Mouse (Mus musculus) liver, embryonic 13.5 days (tissue): ENCODE measurements around the gene Map7d1. TPM values are rescaled to one million over a fixed set of nuclear protein-coding genes. Genes with fewer than 3 reads are reported as not detected.

Source experiments
- ATAC-seq: fragments of 200-750 bp; cut with Nextera tagmentation; 2 replicates; pipeline ENCODE4 v1.8.0; 2017; ENCODE audit warnings: low read depth, mild to moderate bottlenecking, moderate number of reproducible peaks, moderate library complexity
- DNase-seq: peaks from one replicate; pipeline ENCODE4 v3.0.0; 2022
- H3K27ac ChIP-seq: fragments of 300-500 bp; sonication (generic); 2 replicates; pipeline ENCODE4 v1.5.1; 2015; ENCODE audit warnings: moderate library complexity, mild to moderate bottlenecking, inconsistent platforms
- H3K27me3 ChIP-seq: fragments of 300-500 bp; sonication (generic); 2 replicates; pipeline ENCODE4 v1.6.1; 2015; ENCODE audit warnings: mild to moderate bottlenecking, inconsistent platforms
- H3K36me3 ChIP-seq: fragments of 300-500 bp; sonication (generic); 2 replicates; pipeline ENCODE4 v1.6.1; 2015; ENCODE audit warnings: mild to moderate bottlenecking, inconsistent platforms
- H3K4me1 ChIP-seq: fragments of 300-500 bp; sonication (generic); replicated peaks from 2 replicates; pipeline ENCODE4 v1.6.1; 2015; ENCODE audit warnings: inconsistent platforms
- H3K4me2 ChIP-seq: fragments of 300-500 bp; sonication (generic); 2 replicates; pipeline ENCODE4 v1.6.1; 2015; ENCODE audit warnings: inconsistent platforms, mild to moderate bottlenecking, moderate library complexity
- H3K4me3 ChIP-seq: fragments of 300-500 bp; sonication (generic); replicated peaks from 2 replicates; pipeline ENCODE4 v1.5.1; 2015; ENCODE audit warnings: mild to moderate bottlenecking, inconsistent platforms
- H3K9ac ChIP-seq: fragments of 300-500 bp; sonication (generic); 2 replicates; pipeline ENCODE4 v1.6.1; 2015; ENCODE audit warnings: mild to moderate bottlenecking, inconsistent platforms
- H3K9me3 ChIP-seq: fragments of 300-500 bp; sonication (generic); replicated peaks from 2 replicates; pipeline ENCODE4 v1.6.1; 2016; ENCODE audit warnings: inconsistent platforms
- WGBS: fragments of 180-500 bp; shearing (Covaris S2); methylation state at CpG from one replicate; pipeline ENCODE4 v1.1.7; 2015; ENCODE audit not compliant: insufficient replicate concordance; 5-methylcytosine and 5-hydroxymethylcytosine counted together
- polyA plus RNA-seq: library from polyadenylated mRNA; unstranded; fragments of >200 nt; fragmentation: Nextera tagmentation; extraction: Ambion mirVana; gene quantifications from 2 replicates; pipeline ENCODE4 v1.2.1, GENCODE M21; 2015

Map7d1 gene
- polyA plus RNA-seq, result 6.6 and 7.3 TPM in 2 replicates

DNA sequence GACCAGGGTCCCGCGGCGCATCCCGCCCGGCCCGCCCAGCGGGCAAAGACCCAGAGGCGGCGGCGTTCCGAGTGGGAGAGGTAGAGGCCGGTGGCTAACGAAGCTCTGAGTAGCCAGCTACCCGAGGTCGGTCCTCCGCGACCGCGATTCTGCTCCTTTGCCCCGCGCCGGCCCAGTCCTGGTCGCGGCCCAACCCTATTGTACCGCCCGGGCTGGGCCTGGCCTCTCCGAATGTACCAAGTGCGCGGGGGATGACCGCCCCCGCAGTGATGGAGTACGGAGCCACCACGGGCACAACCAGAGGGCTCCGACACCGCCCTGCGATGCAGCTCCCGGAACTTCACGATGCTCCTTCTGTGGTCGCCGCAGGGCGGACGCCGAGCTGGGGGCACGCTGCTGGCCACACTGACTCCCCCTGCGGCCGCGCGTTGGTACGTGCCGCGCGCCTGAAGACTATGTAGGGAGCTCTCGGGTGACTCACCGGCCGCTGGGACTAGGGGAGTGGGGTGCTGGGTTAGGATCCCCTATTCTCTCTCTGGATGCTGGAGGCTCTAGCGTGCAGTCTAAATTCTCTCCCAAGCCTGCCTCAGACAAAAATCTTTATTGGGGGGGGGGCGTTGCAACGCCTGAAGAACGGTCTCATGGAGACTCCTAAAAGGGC, at the start of gene Map7d1:
Gene Map7d1 (minus strand): TSS at position 213 of the 661 bp plus-strand sequence.
- Histone ChIP-seq H3K4me2 (peak within 1 kb of the TSS; percentile 98), H3K36me3 (no peaks in the 10 kb centered on the region), H3K27ac (peak within 1 kb of the TSS; percentile 79), H3K4me3 (peak within 1 kb of the TSS; percentile 83), H3K27me3 (peaks cover 49% of the 10 kb centered on the region), H3K9ac (peak within 1 kb of the TSS; percentile 92), H3K9me3 (no peaks in the 10 kb centered on the region), H3K4me1 (peaks cover 90% of the 10 kb centered on the region)
- ATAC-seq (peak; percentile 81), DNase-seq (peak; percentile 81)
- WGBS, result under 1% methylated on average over 59 of the region's 59 CpGs

DNA sequence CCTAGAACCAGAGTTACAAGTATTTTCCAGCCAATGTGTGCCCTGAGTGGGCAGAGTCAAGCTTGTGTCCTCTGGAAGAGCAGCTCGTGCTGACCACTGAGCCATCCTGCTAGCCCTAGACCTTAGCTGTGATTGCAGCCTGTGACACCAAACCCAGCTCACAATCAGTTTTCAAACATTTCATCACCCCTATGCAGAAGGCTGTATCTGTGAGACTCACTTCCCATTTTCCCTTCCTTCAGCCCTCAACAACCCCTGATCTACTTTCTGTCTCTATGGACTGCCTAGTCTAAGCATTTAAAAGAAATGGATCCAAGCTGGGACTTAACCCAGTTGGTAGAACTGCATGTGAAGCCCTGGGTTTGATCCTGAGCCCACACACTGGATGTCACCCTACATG, 49.3 kb upstream of the Map7d1 start:
- H3K4me2 ChIP-seq, result no peak overlapping the region
- H3K4me3 ChIP-seq, result no peak overlapping the region
- WGBS, result 74% methylated on average over 1 of the region's 1 CpGs
- no peak overlapping the region for H3K9ac ChIP-seq
- no peak overlapping the region for H3K27ac ChIP-seq
- peaks cover 14% of the 10 kb centered on the region for H3K4me1 ChIP-seq
- DNase-seq (no peak), ATAC-seq (no peak)
- peaks cover 47% of the 10 kb centered on the region for H3K27me3 ChIP-seq
- H3K9me3 ChIP-seq, result 0 out of 2 replicates have a peak, but pooled peaks cover 2% of the 10 kb centered on the region
- no peaks in the 10 kb centered on the region for H3K36me3 ChIP-seq

DNA sequence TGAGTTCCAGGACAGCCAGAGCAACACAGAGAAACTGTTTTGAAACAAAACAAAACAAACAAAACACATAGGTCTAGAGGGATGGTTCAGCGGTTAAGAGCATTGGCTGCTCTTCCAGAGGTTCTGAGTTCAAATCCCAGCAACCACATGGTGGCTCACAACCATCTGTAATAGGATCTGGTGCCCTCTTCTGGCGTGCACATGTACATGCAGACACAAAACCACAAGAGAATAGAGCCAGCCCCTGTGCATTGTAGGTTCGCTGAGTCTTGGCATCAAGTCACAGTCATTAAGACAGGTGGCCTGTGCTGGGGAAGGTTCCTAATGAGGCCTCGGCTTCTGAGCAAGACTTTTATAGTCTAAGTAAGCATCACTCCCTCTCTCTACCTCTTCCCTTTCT, 47.7 kb upstream of the Map7d1 start:
- DNase-seq (no peak), ATAC-seq (no peak)
- peaks cover 56% of the 10 kb centered on the region for H3K27me3 ChIP-seq

DNA sequence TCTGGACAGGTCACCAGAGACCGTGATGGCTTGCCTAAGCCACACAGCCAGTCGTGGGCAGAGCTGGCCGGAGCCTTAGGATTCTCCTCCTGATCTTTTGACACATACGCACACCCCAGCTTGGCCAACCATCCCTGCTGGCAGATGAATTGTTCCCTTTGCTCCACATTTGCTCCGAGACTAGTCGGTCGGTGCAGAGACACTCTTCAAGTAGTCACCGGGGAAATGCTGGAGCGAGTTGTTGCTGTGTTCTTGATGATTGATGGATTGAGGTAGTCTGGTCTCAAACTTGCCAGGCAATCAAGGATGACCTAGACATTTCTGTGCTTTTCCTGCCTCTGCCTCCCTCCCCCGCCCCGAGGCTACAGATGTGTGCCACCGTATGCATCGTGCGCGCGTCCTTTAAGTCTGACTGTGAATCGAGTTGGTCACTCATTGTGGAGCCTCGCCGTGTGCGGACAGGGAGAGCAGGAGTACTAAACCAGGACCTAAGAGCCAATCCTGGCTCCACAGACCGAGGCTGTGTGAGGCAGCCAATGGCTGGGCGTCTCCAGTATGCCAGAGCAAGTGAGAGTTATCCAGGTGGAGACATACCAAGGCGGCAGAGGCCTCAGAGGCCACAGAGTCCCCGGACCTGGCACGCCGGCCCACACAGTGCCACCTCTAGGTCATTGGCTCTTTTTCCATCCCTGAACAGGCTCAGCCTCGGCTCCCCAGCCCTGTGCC, 45.6 kb upstream of the Map7d1 start:
- 12% methylated on average over 27 of the region's 27 CpGs for WGBS
- H3K27me3 ChIP-seq, result peaks cover 71% of the 10 kb centered on the region
- H3K4me2 ChIP-seq, result peak overlapping the region; percentile 56
- ATAC-seq, result no peak
- H3K4me3 ChIP-seq, result peak overlapping the region; percentile 30
- H3K27ac ChIP-seq, result no peak overlapping the region
- DNase-seq, result no peak
- H3K4me1 ChIP-seq, result peaks cover 14% of the 10 kb centered on the region
- H3K9me3 ChIP-seq, result 0 out of 2 replicates have a peak, but pooled peaks cover 2% of the 10 kb centered on the region
- H3K9ac ChIP-seq, result no peak overlapping the region
- no peaks in the 10 kb centered on the region for H3K36me3 ChIP-seq

More for the DNA sequence above, 47.7 kb upstream of the Map7d1 start:
- 43% methylated on average over 4 of the region's 4 CpGs for WGBS
- H3K27ac ChIP-seq, result no peak overlapping the region
- no peak overlapping the region for H3K4me2 ChIP-seq
- H3K9ac ChIP-seq, result no peak overlapping the region
- H3K9me3 ChIP-seq, result 0 out of 2 replicates have a peak, but pooled peaks cover 2% of the 10 kb centered on the region
- peaks cover 10% of the 10 kb centered on the region for H3K4me1 ChIP-seq
- H3K4me3 ChIP-seq, result no peak overlapping the region
- no peaks in the 10 kb centered on the region for H3K36me3 ChIP-seq

DNA sequence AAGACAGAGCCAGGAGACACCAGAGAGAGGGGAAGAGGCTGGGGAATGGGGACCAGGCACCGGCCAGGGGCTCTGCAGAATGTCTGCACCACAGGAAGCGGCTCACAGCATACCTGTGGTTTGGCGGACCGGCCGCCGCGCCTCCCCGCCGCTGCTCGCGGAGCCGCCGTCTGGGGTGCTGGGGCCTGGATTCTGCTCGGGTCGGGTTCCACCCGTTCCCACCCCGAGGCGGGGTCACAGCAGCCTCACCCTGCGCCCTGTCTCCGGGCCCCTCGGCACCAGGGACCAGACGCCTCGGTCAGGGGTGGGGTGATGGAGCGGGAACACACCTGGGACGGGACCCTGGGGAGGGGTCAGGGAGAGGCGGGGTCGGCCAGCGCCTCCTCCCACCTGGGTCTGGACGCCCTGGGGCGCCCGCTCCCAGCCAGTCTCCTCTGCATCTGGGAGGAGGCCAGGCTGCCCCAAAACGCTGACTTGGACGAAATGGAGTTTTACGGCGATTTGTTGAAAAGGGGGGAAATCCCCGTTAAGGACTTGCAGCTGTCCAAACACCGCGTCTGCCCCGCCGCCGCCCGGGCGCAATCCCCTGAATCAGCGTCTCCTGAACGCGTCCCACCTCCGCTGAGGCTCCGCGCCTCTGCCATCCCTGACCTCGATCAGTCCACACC, 44.9 kb upstream of the Map7d1 start:
- DNase-seq (no peak), ATAC-seq (no peak)
- Histone ChIP-seq H3K9ac (no peak overlapping the region), H3K4me1 (peaks cover 17% of the 10 kb centered on the region), H3K27ac (no peak overlapping the region), H3K9me3 (0 out of 2 replicates have a peak, but pooled peaks cover 1% of the 10 kb centered on the region), H3K36me3 (no peaks in the 10 kb centered on the region), H3K4me3 (peak overlapping the region; percentile 30), H3K27me3 (peaks cover 78% of the 10 kb centered on the region), H3K4me2 (peak overlapping the region; percentile 56)
- 2% methylated on average over 50 of the region's 50 CpGs for WGBS

DNA sequence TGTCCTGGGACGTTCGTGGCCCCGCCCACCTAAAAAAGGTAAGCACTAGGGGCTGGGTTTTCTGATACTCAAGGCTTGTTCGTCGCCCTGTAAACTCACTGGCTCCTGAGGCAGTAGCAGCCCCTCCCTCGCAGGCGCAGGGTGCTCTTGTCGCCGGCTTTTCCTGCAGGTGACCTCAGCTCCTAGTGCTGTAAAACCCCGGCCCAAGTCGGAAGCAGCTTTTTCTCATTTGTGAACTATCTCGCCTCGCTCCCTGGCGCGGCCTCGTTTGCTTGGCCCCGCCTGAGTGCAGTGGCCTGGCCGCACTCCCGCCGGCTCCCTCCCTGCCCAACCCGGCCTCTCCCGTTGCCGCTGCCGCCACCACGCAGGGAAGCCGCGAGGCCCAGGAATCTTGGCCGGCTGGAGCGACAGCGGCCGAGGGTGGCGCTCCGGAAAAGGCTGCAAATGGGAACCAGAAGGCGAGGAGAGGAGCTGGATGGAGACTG, 40.5 kb upstream of the Map7d1 start:
- Histone ChIP-seq H3K9me3 (no peaks in the 10 kb centered on the region), H3K36me3 (no peaks in the 10 kb centered on the region), H3K27me3 (peaks cover 81% of the 10 kb centered on the region), H3K4me1 (peaks cover 21% of the 10 kb centered on the region), H3K4me2 (peak overlapping the region; percentile 47), H3K9ac (no peak overlapping the region; the same call in 1 of the 2 replicates), H3K4me3 (peak overlapping the region; percentile 1), H3K27ac (no peak overlapping the region)
- no peak for ATAC-seq
- no peak for DNase-seq
- WGBS, result 2% methylated on average over 34 of the region's 34 CpGs

DNA sequence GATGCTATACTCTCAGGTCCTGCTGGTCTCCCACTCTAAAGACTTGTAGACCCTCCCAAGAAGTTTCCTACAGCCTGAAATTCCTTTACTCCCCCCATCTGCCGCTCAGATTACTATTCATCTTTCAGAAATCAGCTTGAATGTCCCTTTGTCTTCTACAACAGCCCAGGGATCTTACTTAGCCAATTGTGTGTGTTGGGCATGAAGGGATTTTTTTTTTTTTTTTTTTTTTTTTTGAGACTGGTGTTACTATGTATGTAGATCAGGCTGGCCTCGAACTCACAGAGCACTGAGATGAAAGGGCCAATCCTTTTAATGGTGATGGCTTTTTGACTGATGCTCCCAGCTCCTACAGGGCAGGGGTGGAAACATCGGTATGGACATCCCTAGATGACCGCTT, 39.8 kb upstream of the Map7d1 start:
- WGBS, result 31% methylated on average over 4 of the region's 4 CpGs
- no peak overlapping the region for H3K4me3 ChIP-seq
- peaks cover 81% of the 10 kb centered on the region for H3K27me3 ChIP-seq
- ATAC-seq (no peak), DNase-seq (no peak)
- H3K9me3 ChIP-seq, result no peaks in the 10 kb centered on the region
- no peak overlapping the region for H3K9ac ChIP-seq
- H3K4me1 ChIP-seq, result peaks cover 16% of the 10 kb centered on the region
- no peaks in the 10 kb centered on the region for H3K36me3 ChIP-seq
- H3K4me2 ChIP-seq, result no peak overlapping the region; the same call in 1 of the 2 replicates
- no peak overlapping the region for H3K27ac ChIP-seq

DNA sequence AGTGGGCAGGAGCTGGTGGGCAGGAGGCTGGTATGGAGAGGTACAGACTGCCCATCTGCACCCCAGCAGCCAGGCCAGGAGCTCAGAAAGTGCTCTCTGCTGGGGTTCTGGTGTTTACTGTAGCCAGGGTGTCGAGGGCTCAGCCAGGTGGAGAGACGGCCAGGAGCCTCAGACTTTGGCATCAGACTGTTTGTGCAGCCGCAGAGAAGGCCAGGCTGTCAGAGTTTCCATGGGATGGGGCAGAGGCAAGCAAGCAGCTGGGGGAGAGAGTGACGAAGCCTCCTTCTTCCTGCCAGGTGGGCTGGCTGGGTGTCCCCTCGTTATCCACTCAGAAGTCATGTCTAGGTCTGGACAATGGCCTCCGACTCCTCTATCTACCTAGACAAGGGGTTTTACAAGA, 39.0 kb upstream of the Map7d1 start:
- WGBS, result 64% methylated on average over 6 of the region's 6 CpGs
- Histone ChIP-seq H3K27ac (no peak overlapping the region), H3K4me2 (no peak overlapping the region), H3K4me1 (peaks cover 11% of the 10 kb centered on the region; the same call in 1 of the 2 replicates), H3K36me3 (no peaks in the 10 kb centered on the region), H3K9ac (no peak overlapping the region), H3K27me3 (peaks cover 79% of the 10 kb centered on the region), H3K9me3 (no peaks in the 10 kb centered on the region), H3K4me3 (no peak overlapping the region)
- DNase-seq, result no peak
- ATAC-seq, result peak; percentile 37; the same call in 1 of the 2 replicates

DNA sequence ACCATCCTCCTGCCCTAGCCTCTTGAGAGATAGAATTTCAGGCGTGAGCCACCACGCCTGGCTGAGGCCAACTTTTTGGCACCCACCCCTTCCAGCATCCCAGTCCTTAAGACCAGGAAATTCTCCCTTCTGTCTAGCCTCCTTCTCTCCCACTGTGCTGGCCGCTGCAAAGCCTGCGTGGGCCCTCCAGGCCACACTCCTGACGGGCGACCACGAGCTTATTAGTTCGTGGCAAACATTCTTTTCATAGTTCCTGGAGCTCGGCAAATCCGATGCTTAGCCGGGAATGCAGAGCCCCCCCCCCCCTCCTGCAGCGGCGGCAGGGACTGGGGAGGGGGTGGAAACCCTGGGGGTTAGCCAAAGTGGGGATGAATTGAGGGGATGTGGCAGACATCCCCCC, 35.1 kb upstream of the Map7d1 start:
- H3K4me3 ChIP-seq, result no peak overlapping the region
- H3K4me1 ChIP-seq, result peaks cover 11% of the 10 kb centered on the region
- no peak overlapping the region for H3K27ac ChIP-seq
- H3K27me3 ChIP-seq, result peaks cover 77% of the 10 kb centered on the region
- DNase-seq (no peak), ATAC-seq (no peak)
- H3K4me2 ChIP-seq, result no peak overlapping the region
- no peak overlapping the region for H3K9ac ChIP-seq
- WGBS, result 31% methylated on average over 13 of the region's 13 CpGs
- H3K36me3 ChIP-seq, result no peaks in the 10 kb centered on the region
- no peaks in the 10 kb centered on the region for H3K9me3 ChIP-seq

DNA sequence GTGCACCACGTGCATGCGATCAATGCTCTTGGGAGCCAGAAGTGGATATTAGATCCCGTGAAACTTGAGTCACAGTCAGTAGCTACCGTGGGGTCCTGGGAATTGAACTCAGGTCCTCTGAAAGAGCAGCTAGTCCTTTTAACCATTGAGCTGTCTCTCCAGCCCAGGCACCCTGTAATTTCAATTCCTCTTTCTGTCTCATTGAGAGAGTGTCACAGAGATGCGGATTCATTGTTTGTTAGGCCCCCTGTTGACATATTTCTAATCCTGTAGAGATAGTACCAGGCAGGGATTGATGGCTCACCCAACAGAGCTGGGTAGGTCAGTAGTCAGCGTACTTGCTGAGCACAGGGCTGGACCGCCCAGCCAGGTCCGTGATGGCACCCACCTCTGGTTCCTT, 34.2 kb upstream of the Map7d1 start:
- Histone ChIP-seq H3K27me3 (peaks cover 76% of the 10 kb centered on the region), H3K36me3 (no peaks in the 10 kb centered on the region), H3K9ac (no peak overlapping the region), H3K27ac (no peak overlapping the region), H3K4me2 (no peak overlapping the region), H3K4me3 (no peak overlapping the region), H3K9me3 (no peaks in the 10 kb centered on the region), H3K4me1 (peaks cover 11% of the 10 kb centered on the region)
- WGBS, result 67% methylated on average over 8 of the region's 8 CpGs
- DNase-seq, result no peak
- ATAC-seq, result no peak

DNA sequence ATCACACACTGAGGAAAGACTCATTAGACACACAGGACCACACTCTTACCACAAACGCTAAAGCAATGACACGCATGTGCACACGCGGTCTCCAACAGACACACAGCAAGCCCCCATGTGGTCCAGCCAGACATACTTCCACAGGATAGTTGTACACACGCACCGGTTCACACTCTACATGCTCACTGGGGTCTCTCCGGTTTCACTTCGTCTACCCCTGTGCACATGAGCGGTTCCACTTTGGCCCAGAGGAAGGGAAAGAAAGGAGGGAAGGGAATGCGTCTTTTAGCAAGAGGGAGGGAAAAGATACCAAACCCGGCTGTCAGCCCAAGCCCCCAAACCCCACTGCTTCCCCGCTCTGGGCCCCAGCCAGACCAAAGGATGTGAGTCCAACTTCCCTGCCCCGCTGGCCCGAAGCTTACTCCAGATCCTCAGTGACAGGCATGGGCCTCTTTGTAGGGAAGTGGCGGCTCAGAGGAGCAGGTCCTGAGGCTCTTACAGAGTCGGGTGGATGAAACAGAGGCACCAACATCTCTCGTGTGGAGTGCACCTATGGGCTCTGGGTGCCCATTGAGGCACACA, 32.0 kb upstream of the Map7d1 start:
- H3K9me3 ChIP-seq, result no peaks in the 10 kb centered on the region
- H3K27ac ChIP-seq, result no peak overlapping the region
- H3K4me1 ChIP-seq, result peaks cover 7% of the 10 kb centered on the region
- DNase-seq (no peak), ATAC-seq (no peak)
- peaks cover 83% of the 10 kb centered on the region for H3K27me3 ChIP-seq
- WGBS, result 24% methylated on average over 17 of the region's 17 CpGs
- H3K4me2 ChIP-seq, result no peak overlapping the region
- no peak overlapping the region; the same call in 1 of the 2 replicates for H3K4me3 ChIP-seq
- no peak overlapping the region for H3K9ac ChIP-seq
- H3K36me3 ChIP-seq, result no peaks in the 10 kb centered on the region
